Mouse (Mus musculus) hindbrain, embryonic 15.5 days (tissue): ENCODE measurements around the gene Ankrd22. TPM values are rescaled to one million over a fixed set of nuclear protein-coding genes. Genes with fewer than 3 reads are reported as not detected.

ENCODE experiments used
- polyA plus RNA-seq: library from polyadenylated mRNA; unstranded; fragments of >200 nt; fragmentation: Nextera tagmentation; extraction: Ambion mirVana; gene quantifications from 2 replicates; pipeline ENCODE4 v1.2.1, GENCODE M21; 2015

The Ankrd22 gene
- polyA plus RNA-seq, 1 experiment from 2014 or later, result not detected

Other genes starting within 250 kb of the Ankrd22 start
- gene Lipf, start 204.9 kb downstream of the Ankrd22 start, polyA plus RNA-seq, result not detected in 2 replicates
- gene Lipk, start 157.8 kb downstream of the Ankrd22 start, polyA plus RNA-seq, result not detected in 2 replicates
- gene Lipn, start 98.7 kb downstream of the Ankrd22 start, polyA plus RNA-seq, result not detected in 2 replicates
- not detected in 2 replicates for gene Lipm, start 65.1 kb downstream of the Ankrd22 start, polyA plus RNA-seq
- gene Stambpl1, start 26.2 kb upstream of the Ankrd22 start, polyA plus RNA-seq, result 21.0 and 24.0 TPM in 2 replicates
- 18.3 and 19.2 TPM in 2 replicates for gene Acta2, start 89.5 kb upstream of the Ankrd22 start, polyA plus RNA-seq
- gene Fas, start 124.6 kb upstream of the Ankrd22 start, polyA plus RNA-seq, result 1.3 and 1.6 TPM in 2 replicates